Mouse (Mus musculus) layer of hippocampus, adult 11-12 months (tissue): ENCODE measurements at regions not wholly inside any gene's neighbourhood (a gene's known extent, or its start where the extent isn't known, plus 50 kb on each side); places are given as distances from the start of the nearest gene placed in this dataset.

Experiments used
- DNase-seq: peaks from one replicate; pipeline ENCODE4 v3.0.0; 2022; ENCODE audit warnings: low spot score

- DNase-seq, result no peak
These were observed 126.1 kb downstream of the Zbtb18 start for GRCm38 (mm10) chr1:177568056-177568816.

DNA sequence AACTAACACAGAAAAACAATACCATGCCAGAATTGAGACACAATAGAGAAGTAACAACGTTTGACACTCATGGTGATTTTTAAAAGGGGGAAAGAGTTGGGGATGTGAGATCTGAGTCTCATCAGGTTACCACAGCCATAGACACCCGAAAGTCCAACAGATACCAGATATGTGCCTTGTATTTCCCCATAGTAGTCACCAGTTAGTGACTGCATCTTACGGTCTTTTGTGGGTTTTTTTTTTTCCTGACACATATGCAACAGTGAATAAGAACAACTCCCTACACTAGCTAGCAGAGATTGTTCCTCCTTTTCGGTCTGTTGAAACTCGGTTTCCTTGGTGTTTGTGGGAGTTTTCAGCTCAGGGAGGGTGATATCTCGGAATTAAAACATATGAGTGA is 127.4 kb downstream of the Zbtb18 start:
- DNase-seq, result no peak

DNA sequence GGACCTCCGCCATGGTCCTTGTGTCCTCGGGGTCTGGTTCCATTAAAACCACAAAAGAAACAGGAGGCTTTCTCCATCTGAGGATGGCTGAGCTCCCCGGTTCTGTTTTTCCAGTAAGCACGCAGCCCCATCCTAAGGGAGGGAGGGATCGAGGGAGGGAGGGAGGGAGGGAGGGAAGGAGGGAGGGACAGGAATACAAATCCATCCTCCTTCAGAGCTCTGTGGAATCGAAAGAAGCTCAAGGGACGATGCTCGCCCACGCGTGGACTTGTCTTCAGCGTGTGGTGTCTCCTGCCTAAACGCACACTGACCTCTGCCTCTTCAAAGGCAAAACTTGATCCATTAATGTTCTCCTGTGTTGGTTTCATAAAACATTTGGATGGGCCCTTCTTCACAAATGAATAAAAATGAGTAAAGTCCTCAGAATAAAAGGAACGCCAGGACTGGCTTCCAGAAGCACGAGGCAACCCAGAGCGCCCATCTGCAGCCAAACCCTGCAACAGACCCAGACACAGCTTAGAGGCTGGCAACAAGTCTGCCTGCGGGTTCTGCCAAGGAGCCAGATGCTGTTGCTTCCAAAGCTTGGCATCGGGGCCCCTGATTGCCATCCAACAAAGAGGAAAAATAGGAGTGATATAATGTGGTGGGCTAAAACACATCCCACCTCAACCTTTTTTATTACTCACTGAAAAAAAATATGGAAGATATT is 131.0 kb downstream of the Zbtb18 start:
- DNase-seq, result peak; percentile 90

DNA sequence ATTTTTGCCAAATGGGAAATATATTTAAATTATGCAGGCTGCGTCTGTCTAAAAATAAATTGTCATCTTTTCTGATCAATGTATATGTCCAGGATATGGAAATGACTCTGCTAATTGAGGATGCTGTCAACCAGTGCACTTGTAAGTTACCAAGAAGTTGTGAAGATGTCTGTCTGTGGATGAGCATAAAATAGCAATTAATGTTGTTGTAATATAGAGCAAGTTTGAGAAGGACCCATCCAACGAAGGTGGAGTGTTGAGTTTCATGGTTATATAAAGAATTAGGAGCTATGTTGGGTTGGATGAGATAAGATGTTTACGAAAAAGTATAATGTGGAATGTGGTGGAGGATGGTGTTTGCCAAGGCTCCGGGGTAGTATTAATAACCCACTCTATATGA is 131.6 kb downstream of the Zbtb18 start:
- DNase-seq, result no peak

GRCm38 (mm10) chr1:177574312-177574711 is 132.2 kb downstream of the Zbtb18 start:
- no peak for DNase-seq

- DNase-seq, result no peak
These were observed 142.2 kb downstream of the Zbtb18 start for GRCm38 (mm10) chr1:177584302-177584886.

GRCm38 (mm10) chr1:177585320-177585719 is 143.2 kb downstream of the Zbtb18 start:
- DNase-seq, result no peak

DNA sequence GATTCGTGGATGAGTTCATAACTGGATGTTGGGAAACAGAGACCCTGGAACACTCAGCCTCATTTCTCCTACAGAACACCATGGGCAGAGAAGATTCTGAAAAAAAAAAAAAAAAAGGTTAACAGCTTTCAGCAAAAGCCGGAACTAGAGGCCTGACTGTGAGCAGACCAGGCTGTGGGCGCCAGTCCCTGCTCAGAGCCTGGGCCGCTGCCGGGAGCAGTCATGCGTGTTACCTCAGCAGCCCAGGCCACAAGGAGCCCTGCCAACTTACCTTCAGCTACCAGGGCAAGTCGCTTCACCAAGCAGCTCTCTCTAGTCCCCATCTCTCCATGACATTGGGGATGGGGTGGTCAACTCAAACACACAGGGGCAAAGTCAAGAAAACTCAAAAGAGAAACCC is 140.6 kb upstream of the 1700016C15Rik start:
- no peak for DNase-seq

DNA sequence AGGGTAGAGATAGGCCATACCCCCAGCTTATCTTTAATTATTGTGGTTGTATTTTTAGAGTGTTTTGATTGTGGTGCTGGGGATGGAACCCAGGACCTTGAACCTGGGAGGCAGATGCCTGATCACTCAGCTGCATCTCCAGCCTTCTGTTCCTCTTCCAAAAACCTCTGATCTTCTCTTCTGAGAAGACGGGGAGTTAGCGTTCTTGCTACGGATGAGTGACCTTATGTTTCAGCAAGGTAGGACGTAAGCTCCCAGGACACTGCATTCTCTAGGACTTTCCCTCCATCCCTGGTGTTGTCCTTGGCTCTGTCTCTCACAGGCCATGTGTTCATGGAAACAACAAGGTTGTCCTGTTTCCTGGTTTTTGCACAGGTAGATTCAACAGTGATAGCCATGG is 140.0 kb upstream of the 1700016C15Rik start:
- no peak for DNase-seq

DNA sequence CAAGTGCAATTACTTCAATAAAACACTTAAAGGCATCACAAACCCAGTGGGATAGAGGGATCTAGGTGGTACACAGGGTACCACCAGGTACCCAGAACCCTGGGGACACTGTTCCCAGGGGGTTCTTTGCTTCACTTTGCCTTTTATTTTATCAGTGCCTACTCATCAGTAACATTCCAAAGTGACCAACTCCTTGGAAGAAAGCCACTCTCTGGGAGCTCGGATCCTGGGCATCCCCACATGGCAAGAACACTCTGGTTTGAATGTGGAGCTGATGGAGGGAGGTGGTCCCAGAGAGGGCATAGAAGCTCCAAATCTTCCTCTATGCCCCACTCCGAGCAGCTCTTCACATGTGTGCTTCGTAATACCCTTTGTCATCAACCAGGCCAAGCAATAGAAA is 137.9 kb upstream of the 1700016C15Rik start:
- DNase-seq, result no peak

- no peak for DNase-seq
These were observed 137.3 kb upstream of the 1700016C15Rik start for GRCm38 (mm10) chr1:177592337-177592736.

DNA sequence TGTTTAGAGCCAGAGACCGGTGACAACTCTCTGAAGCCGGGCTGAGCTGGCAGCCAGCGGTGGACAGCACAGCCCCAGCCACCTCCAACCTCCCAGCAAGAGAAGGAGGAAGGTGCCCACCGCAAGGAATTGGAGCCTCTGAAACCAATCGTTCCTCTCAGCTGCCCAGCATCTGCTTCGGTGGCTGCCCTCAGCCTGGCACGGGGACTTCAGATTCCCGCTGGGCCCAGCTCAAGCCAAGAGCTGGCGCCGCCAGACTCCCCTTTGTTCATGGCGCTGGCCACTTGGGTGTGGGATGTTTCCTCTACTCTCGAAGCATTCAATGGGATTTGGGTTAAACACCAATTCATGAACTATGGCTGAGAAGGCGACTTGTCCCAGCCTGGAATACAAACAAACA is 135.3 kb upstream of the 1700016C15Rik start:
- no peak for DNase-seq

GRCm38 (mm10) chr1:177595326-177595914 is 134.2 kb upstream of the 1700016C15Rik start:
- no peak for DNase-seq

DNA sequence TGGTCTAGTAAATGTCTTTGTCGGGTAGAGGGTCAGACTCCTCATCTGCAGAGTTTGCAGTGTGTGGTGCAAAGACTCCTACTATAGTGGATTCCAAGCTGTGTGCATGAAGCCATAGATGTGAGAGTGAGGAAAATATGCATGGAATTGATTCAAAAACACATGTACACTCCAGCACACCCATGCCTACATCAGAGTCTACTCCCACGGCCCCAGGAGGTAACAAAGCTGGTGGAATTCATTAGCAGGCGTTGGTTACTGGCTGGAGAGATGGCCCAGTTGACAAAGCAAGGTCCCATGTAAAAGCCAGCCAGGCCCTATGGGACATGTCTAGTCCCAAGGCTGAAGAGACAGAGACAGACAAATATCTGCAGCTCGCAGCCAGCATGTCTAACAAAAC is 132.6 kb upstream of the 1700016C15Rik start:
- DNase-seq, result no peak

GRCm38 (mm10) chr1:177605353-177605969 is 124.2 kb upstream of the 1700016C15Rik start:
- DNase-seq, result no peak

- no peak for DNase-seq
These were observed 122.0 kb upstream of the 1700016C15Rik start for GRCm38 (mm10) chr1:177607565-177607964.

- DNase-seq, result no peak
These were observed 121.0 kb upstream of the 1700016C15Rik start for GRCm38 (mm10) chr1:177608551-177609020.

DNA sequence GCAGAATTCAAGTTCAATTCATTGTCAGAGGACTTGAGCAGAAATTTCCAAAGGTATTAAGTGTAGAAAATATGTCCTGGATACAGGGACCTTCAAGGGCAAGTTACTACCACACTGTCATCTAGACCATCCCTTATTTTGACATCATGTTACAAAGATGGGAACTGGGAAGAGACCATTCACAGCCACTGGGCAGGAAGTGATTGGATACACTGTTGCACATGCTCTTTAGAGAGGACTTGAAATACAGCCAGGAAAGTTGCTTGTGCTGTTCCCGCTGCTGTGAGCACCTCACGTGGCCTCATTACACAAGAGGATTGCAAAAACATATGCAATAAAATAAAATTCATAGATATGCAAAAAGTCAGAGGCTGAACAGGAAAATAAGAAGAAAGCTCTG is 120.4 kb upstream of the 1700016C15Rik start:
- no peak for DNase-seq

- no peak for DNase-seq
These were observed 119.9 kb upstream of the 1700016C15Rik start for GRCm38 (mm10) chr1:177609683-177610082.

DNA sequence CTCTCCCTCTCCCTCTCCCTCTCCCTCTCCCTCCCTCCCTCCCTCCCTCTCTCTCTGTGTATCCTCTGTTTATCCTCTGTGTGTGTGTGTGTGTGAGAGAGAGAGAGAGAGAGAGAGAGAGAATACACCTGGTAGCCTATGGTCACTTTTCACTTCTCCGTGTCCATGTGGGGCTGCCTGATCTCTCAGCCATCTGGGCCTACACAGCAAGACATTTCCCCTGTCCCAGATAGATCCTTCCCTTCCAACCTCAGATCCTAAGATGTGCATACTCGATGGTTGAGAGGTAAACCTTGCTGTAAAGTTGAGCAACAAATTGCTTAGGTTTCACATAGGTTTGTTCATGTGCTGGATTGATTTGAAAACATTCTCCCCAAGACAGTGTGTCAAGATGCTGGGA is 119.5 kb upstream of the 1700016C15Rik start:
- DNase-seq, result no peak

DNA sequence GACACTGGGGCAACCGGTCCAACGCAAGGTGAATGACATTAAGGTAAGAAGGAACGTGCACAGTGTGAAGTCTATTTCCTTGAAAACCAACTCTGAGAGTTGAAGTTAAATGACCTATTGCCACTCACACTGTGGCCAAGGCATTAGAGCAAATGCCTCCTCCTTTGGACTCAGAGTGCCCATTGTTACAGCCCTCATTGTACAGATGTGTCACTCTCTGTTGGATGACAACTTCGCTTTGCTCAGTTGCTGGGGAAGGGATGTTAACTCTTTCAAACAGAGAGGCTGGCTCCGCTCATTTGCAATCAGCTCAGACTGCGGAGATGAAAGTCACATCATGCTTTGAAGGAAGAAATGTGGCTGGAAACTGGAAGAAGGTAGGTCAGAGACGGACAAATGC is 117.1 kb upstream of the 1700016C15Rik start:
- no peak for DNase-seq

DNA sequence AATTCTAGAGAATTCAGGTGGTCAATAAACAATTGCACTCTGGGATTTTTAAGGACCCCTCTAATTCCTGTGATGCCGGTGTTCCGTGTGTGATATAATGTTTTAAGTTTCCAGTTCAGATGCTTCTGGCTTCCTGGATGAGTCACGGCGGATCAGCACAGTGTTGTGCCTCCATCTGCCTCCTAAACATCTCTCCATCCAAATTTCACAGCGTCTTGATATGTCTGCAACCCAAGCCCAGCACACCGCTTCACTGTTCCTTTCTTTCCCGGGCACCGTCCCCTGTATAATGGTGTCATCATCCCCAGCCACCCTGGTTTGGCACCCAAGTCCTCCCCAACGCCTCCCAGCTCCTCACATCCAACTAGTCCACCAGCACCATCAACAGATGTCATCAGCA is 114.0 kb upstream of the 1700016C15Rik start:
- no peak for DNase-seq
